Mouse (Mus musculus) embryonic fibroblast, embryonic 13.5 days (primary cell): ENCODE measurements around the gene Bves.

ENCODE experiments used
- CTCF ChIP-seq: IDR thresholded peaks from 2 replicates; pipeline ENCODE4 v1.5.1; 2011; ENCODE audit warnings: mild to moderate bottlenecking, control low read depth, low read length, moderate library complexity, borderline replicate concordance; ENCODE audit not compliant: insufficient read depth
- POLR2A ChIP-seq: IDR thresholded peaks from 2 replicates; pipeline ENCODE4 v1.6.1; 2011; ENCODE audit warnings: low read depth, mild to moderate bottlenecking, control low read depth, low read length, moderate library complexity

- TF ChIP-seq POLR2A (no peak), CTCF (no peak)
Observed at GRCm38 (mm10) chr10:45314865-45315264, 20.7 kb upstream of the Bves start.
